Mouse (Mus musculus) neural tube, postnatal 0 days (tissue): ENCODE measurements around the gene Tpsg1. TPM values are rescaled to one million over a fixed set of nuclear protein-coding genes. Genes with fewer than 3 reads are reported as not detected.

Source experiments
- polyA plus RNA-seq: library from polyadenylated mRNA; unstranded; fragments of >200 nt; fragmentation: Nextera tagmentation; extraction: Ambion mirVana; gene quantifications from 2 replicates; pipeline ENCODE4 v1.2.1, GENCODE M21; 2015

Tpsg1 gene
- 0.51 and 1.2 TPM in 2 replicates for polyA plus RNA-seq

DNA sequence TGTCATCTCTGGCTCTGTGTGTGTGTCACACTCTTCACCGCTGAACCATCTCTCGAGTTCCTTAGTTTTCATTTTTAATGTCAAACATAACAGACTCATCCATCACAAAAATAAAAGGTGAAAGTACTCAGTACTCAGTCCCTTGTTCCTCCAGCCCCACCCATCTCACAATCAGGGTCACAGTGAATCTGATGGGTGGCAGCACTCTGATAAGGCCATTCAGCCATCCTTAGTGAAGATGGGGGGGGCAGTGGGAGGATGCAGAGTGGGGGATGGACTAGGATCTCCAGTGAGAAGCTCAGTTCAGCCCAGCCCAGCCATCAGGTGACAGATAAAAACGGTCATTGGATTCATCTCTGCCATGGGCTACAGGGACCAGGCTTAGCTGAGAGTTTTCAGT is at the start of gene Tpsg1:
Gene Tpsg1 (plus strand): TSS at position 301 of the 400 bp plus-strand sequence.

DNA sequence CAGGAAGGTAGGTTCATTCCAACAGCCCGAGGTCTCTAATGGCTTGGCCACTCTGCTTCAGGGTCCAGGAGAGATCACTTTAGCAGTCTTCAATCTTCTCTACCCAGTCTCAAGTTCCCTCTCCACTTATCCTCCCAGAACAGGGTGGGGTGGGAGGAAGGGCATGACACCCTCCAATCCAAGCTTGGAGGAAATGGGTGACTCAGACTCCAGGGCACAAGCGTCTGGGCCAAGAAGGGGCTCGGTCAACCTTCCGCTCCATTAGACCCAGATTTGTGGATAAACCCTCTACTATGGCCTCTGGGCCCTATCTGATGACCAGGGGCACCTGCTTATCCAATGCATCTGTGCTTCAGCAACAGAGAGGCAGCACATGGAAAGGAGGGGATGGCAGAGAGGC is 23.6 kb upstream of the Tpsg1 start, which contains the start of gene Tpsab1:
Gene Tpsab1 (minus strand): TSS at position 101 of the 400 bp plus-strand sequence.

DNA sequence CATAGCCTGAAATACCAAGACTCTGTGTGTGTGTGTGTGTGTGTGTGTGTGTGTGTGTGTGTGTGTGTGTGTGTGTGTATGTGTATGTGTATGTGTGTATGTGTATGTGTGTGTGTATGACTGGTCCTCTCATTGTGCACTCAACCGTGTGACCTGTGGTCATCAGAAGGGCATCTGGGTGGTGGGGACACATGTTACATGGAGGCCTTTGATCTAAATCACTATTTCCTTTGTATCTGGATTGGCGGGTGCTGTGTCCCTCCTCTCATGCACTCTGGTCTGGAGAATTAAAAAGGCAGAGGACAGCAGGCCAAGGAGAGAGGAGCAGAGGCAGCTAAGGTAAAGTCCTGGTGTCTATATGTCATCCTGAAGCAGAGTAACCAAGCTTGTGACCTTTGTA is 3.1 kb upstream of the Tpsg1 start, which contains the start of gene Tpsb2:
Gene Tpsb2 (plus strand): TSS at position 301 of the 400 bp plus-strand sequence.

Other genes with a start within 250 kb of the Tpsg1 start
- 0.50 and 0.94 TPM in 2 replicates for gene Ptx4, start 248.5 kb upstream of the Tpsg1 start, polyA plus RNA-seq
- 19.8 and 20.7 TPM in 2 replicates for gene Clcn7, start 235.9 kb upstream of the Tpsg1 start, polyA plus RNA-seq
- gene Ccdc154, start 206.8 kb upstream of the Tpsg1 start, polyA plus RNA-seq = not detected in 2 replicates
- not detected in 2 replicates for gene Gm38655, start 193.8 kb upstream of the Tpsg1 start, polyA plus RNA-seq
- gene BC003965, start 184.7 kb upstream of the Tpsg1 start, polyA plus RNA-seq = 29.8 and 30.3 TPM in 2 replicates
- gene Unkl, start 180.9 kb upstream of the Tpsg1 start, polyA plus RNA-seq = 14.4 and 15.5 TPM in 2 replicates
- 127 and 128 TPM in 2 replicates for gene Gnptg, start 129.1 kb upstream of the Tpsg1 start, polyA plus RNA-seq
- gene Tsr3, start 129.1 kb upstream of the Tpsg1 start, polyA plus RNA-seq = 62.0 and 68.2 TPM in 2 replicates
- 26.6 and 31.1 TPM in 2 replicates for gene Baiap3, start 112.9 kb upstream of the Tpsg1 start, polyA plus RNA-seq
- 306 and 315 TPM in 2 replicates for gene Ube2i, start 94.7 kb upstream of the Tpsg1 start, polyA plus RNA-seq
- gene Prss34, start 70.9 kb upstream of the Tpsg1 start, polyA plus RNA-seq = not detected in 2 replicates
- not detected in 2 replicates for gene Prss28, start 60.6 kb upstream of the Tpsg1 start, polyA plus RNA-seq
- gene Prss29, start 50.6 kb upstream of the Tpsg1 start, polyA plus RNA-seq = not detected in 2 replicates
- gene Tpsab1, start 23.7 kb upstream of the Tpsg1 start, polyA plus RNA-seq = not detected in 2 replicates
- gene Tpsb2, start 3.0 kb upstream of the Tpsg1 start, polyA plus RNA-seq = 0.56 and 0.80 TPM in 2 replicates
- 8.1 and 8.2 TPM in 2 replicates for gene Cacna1h, start 64.5 kb downstream of the Tpsg1 start, polyA plus RNA-seq
- gene Tekt4, start 85.3 kb downstream of the Tpsg1 start, polyA plus RNA-seq = 2.8 and 3.5 TPM in 2 replicates
- 1.1 TPM in 2 replicates for gene Sstr5, start 128.0 kb downstream of the Tpsg1 start, polyA plus RNA-seq
- 41.4 and 42.9 TPM in 2 replicates for gene Sox8, start 201.4 kb downstream of the Tpsg1 start, polyA plus RNA-seq
- 26.5 and 30.9 TPM in 2 replicates for gene Lmf1, start 209.8 kb downstream of the Tpsg1 start, polyA plus RNA-seq